ENCODE assay signal across 10 mouse cellular contexts in the genomic region with DNA sequence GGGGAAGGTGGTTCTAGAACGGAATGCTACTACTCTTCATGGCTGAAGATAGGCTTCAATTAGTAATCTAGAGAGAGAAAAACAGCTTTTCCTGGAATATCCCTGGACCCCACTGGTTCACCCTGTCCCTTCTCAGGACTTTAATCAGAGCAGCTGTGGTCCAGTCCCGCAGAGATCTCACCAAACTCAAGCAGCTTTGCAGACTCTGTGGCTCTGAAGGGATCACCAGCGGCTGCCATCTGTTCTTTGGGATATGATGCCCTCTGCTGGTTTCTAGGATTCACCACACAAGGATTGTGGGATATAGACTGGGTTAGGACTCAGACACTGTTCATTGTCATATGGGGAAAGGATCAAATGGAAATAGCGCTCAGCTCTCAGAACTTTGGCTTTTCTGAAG. TPM values are rescaled to one million over a fixed set of nuclear protein-coding genes. Genes with fewer than 3 reads are reported as not detected.
DNase-seq lines count a peak whose midpoint lies in the region; ATAC-seq and TF ChIP-seq lines count a peak whose summit lies in the region.
"Had no signal": no experiment of that assay in that cellular context is flagged by ENCODE, and none has a peak within 500 bp of the region (broad histone marks: within the 10 kb centered on the region; RNA-seq: fewer than 3 reads in every experiment).

No protein-coding gene starts in this region.

- H3K4me1 ChIP-seq in liver, postnatal 0 days (ENCODE audit: insufficient read depth) = no peaks in the 10 kb centered on the region
- no peaks in the 10 kb centered on the region for H3K4me1 ChIP-seq in cortical plate, adult 2 months (ENCODE audit: control insufficient read depth, insufficient read depth, low read length)
- H3K4me1 ChIP-seq: hindbrain, embryonic 15.5 days; neural tube, embryonic 12.5 days had no signal

- no peak overlapping the region for H3K4me3 ChIP-seq in liver, postnatal 0 days (ENCODE audit: low read depth, low read length)
- H3K4me3 ChIP-seq in cortical plate, adult 2 months (ENCODE audit: insufficient read depth, low read length) = no peak overlapping the region
- H3K4me3 ChIP-seq: hindbrain, embryonic 15.5 days; neural tube, embryonic 12.5 days had no signal

- DNase-seq in cerebellum, adult 8-10 months = peak; percentile 20
- DNase-seq in cerebellum, adult 11-12 months = no peak
- DNase-seq in liver, postnatal 0 days = no peak
- DNase-seq in liver = no peak
- DNase-seq in kidney, postnatal 25 days = peak; percentile 64 to 67
- DNase-seq in retina, postnatal 1 day = peak; percentile 82

- peak; percentile 81 for TF ChIP-seq CTCF in liver, postnatal 0 days (IDR thresholded peaks at IDR 0.05; ENCODE audit: low read depth)
- peak; percentile 62 for TF ChIP-seq CTCF in cortical plate, adult 2 months (IDR thresholded peaks at IDR 0.05; ENCODE audit: extremely low read depth, insufficient read depth, low read length)

- TF ChIP-seq POLR2A in cortical plate, adult 2 months (IDR thresholded peaks at IDR 0.05; ENCODE audit: extremely low read depth, insufficient read depth, low read length) = no peak

- no peak overlapping the region for H3K4me2 ChIP-seq in liver, postnatal 0 days (ENCODE audit: low read depth, low read length)
- H3K4me2 ChIP-seq: hindbrain, embryonic 15.5 days; neural tube, embryonic 12.5 days had no signal

- no peak for TF ChIP-seq EP300 in liver, postnatal 0 days (IDR thresholded peaks at IDR 0.05; ENCODE audit: low read depth)

- WGBS in liver, postnatal 0 days (ENCODE audit: insufficient replicate concordance) = 25% methylated on average over 4 of the region's 4 CpGs

- H3K27ac ChIP-seq in liver, postnatal 0 days (ENCODE audit: low read depth) = no peak overlapping the region
- no peak overlapping the region for H3K27ac ChIP-seq in cortical plate, adult 2 months (ENCODE audit: insufficient read depth, low read length)
- H3K27ac ChIP-seq: hindbrain, embryonic 15.5 days; neural tube, embryonic 12.5 days had no signal

- H3K9ac ChIP-seq in liver, postnatal 0 days (replicated peaks) = no peak overlapping the region
- H3K9ac ChIP-seq: hindbrain, embryonic 15.5 days; neural tube, embryonic 12.5 days had no signal

- no peaks in the 10 kb centered on the region for H3K9me3 ChIP-seq in liver, postnatal 0 days (ENCODE audit: low read length)
- H3K9me3 ChIP-seq: hindbrain, embryonic 15.5 days; neural tube, embryonic 12.5 days had no signal

- peaks cover 13% of the 10 kb centered on the region for H3K27me3 ChIP-seq in liver, postnatal 0 days (ENCODE audit: insufficient read depth, low read length)

- peak; percentile 73 for ATAC-seq in liver, postnatal 0 days
- no peak; the same call in 1 of the 2 replicates for ATAC-seq in megakaryocyte-erythroid progenitor cell, adult 5-6 weeks (replicated peaks; ENCODE audit: low FRiP score, low TSS enrichment, poor library complexity, severe bottlenecking)

- no peaks in the 10 kb centered on the region for H3K36me3 ChIP-seq in liver, postnatal 0 days (replicated peaks; ENCODE audit: insufficient read depth, low read length)
- H3K36me3 ChIP-seq: hindbrain, embryonic 15.5 days; neural tube, embryonic 12.5 days had no signal

RNA-seq across cellular contexts. Expression of a gene that starts 10.8 kb away (rescaled TPM):
- 0.04 and 0.11 TPM in 2 replicates for polyA plus RNA-seq in liver, postnatal 0 days (2015; fragmentation: Nextera tagmentation; extraction: Ambion mirVana)
- 0.06 and 0.13 TPM in 2 replicates for polyA plus RNA-seq in cortical plate, adult 2 months (2012; rRNA removed)
- total RNA-seq in megakaryocyte-erythroid progenitor cell, adult 5-6 weeks (2014; fragmentation: Nextera tagmentation) = not detected in 2 replicates
- total RNA-seq in megakaryocyte-erythroid progenitor cell, adult 5-6 weeks (2017) = not detected in 2 replicates
- polyA plus RNA-seq: hindbrain, embryonic 15.5 days had no signal

RNA-seq across cellular contexts. Expression of a gene that starts 11.9 kb away (rescaled TPM):
- 0.07 and 0.12 TPM in 2 replicates for polyA plus RNA-seq in liver, postnatal 0 days (2015; fragmentation: Nextera tagmentation; extraction: Ambion mirVana)
- polyA plus RNA-seq in cortical plate, adult 2 months (2012; rRNA removed) = 1.2 and 2.2 TPM in 2 replicates
- not detected in 2 replicates for total RNA-seq in megakaryocyte-erythroid progenitor cell, adult 5-6 weeks (2014; fragmentation: Nextera tagmentation)
- not detected in 2 replicates for total RNA-seq in megakaryocyte-erythroid progenitor cell, adult 5-6 weeks (2017)

RNA-seq across cellular contexts. Expression of a gene that starts 31.5 kb away (rescaled TPM):
- 0.09 and 0.18 TPM in 2 replicates for polyA plus RNA-seq in liver, postnatal 0 days (2015; fragmentation: Nextera tagmentation; extraction: Ambion mirVana)
- 8.1 and 8.8 TPM in 2 replicates for polyA plus RNA-seq in cortical plate, adult 2 months (2012; rRNA removed)
- total RNA-seq in megakaryocyte-erythroid progenitor cell, adult 5-6 weeks (2014; fragmentation: Nextera tagmentation) = not detected in 2 replicates
- total RNA-seq in megakaryocyte-erythroid progenitor cell, adult 5-6 weeks (2017) = not detected in 2 replicates

RNA-seq across cellular contexts. Expression of a gene that starts 46.4 kb away (rescaled TPM):
- 30.0 and 31.5 TPM in 2 replicates for polyA plus RNA-seq in liver, postnatal 0 days (2015; fragmentation: Nextera tagmentation; extraction: Ambion mirVana)
- polyA plus RNA-seq in cortical plate, adult 2 months (2012; rRNA removed) = 9.9 and 12.5 TPM in 2 replicates
- 2.0 TPM in 1 of 2 replicates, not detected in the other for total RNA-seq in megakaryocyte-erythroid progenitor cell, adult 5-6 weeks (2014; fragmentation: Nextera tagmentation)
- total RNA-seq in megakaryocyte-erythroid progenitor cell, adult 5-6 weeks (2017) = 1.9 TPM in 1 of 2 replicates, not detected in the other

Comparison
In these comparisons a context has a peak if more than half of its experiments do, and no peak if none do; other contexts are left out.
1. DNase-seq: peak in cerebellum, adult 8-10 months (single experiment), kidney, postnatal 25 days (2 of 2) and retina, postnatal 1 day (single experiment); none in cerebellum, adult 11-12 months (single experiment), liver, postnatal 0 days (single experiment) and liver (single experiment).